Mouse (Mus musculus) left cerebral cortex, postnatal 10 days (tissue): ENCODE results near the gene Olfr1328. TPM values are rescaled to one million over a fixed set of nuclear protein-coding genes. Genes with fewer than 3 reads are reported as not detected.
"Not testable (repeated sequence)": the region's sequence is repeated elsewhere in the genome, so short reads cannot be mapped to it uniquely, and the experiment has no call there.

Experiments used
- DNase-seq, 2 experiments: peaks; one replicate each; pipeline ENCODE4 v3.0.0; 2021 to 2022; ENCODE audit warnings: low spot score in 2 of 2, mixed read lengths in 1 of 2; ENCODE audit errors: extremely low spot score in 1 of 2
- intact Hi-C: fragments of 180-260 bp; cut with DNase I; formaldehyde crosslinking; loops from one replicate; pipeline ENCODE4 v1.15.1; 2025
- total RNA-seq, 2 experiments: library from RNA; stranded (reverse); gene quantifications; 2 replicates each; pipeline ENCODE4 v1.2.3; 2021

The Olfr1328 gene
- not detected for total RNA-seq

- no peak for DNase-seq
- intact Hi-C loops: no loop called here
These were observed at the start of gene Olfr1328 for GRCm38 (mm10) chr4:118938512-118938911. Gene Olfr1328, minus strand, starts transcription at chr4:118938612.

GRCm38 (mm10) chr4:118985291-118985690 is 46.9 kb upstream of the Olfr1328 start:
- intact Hi-C loops: loop anchor here (5.0 kb wide), 1 partner anchor 338 kb away; no protein-coding TSS in a partner anchor
- DNase-seq: no peak

GRCm38 (mm10) chr4:118973281-118973680 is 34.9 kb upstream of the Olfr1328 start:
- intact Hi-C loops: no loop called here
- DNase-seq: no peak

- no peak for DNase-seq
- intact Hi-C loops: no loop called here
These were observed 29.3 kb upstream of the Olfr1328 start for GRCm38 (mm10) chr4:118967711-118968110.

GRCm38 (mm10) chr4:118961141-118961628 is 22.8 kb upstream of the Olfr1328 start, which contains the start of gene Lao1:
Gene Lao1, plus strand, starts transcription at chr4:118961578.
- intact Hi-C loops: no loop called here
- DNase-seq: peak in 1 of 2 experiments; percentile 33

GRCm38 (mm10) chr4:118958812-118959211 is 20.4 kb upstream of the Olfr1328 start:
- no peak for DNase-seq
- intact Hi-C loops: no loop called here

GRCm38 (mm10) chr4:118931326-118931725 is 7.1 kb downstream of the Olfr1328 start:
- DNase-seq, intact Hi-C loops: not testable (repeated sequence)

- DNase-seq, intact Hi-C loops: not testable (repeated sequence)
These were observed 21.0 kb downstream of the Olfr1328 start, which contains the start of gene Olfr1329 for GRCm38 (mm10) chr4:118917365-118917764. Gene Olfr1329, minus strand, starts transcription at chr4:118917465.

GRCm38 (mm10) chr4:118901981-118902380 is 36.4 kb downstream of the Olfr1328 start:
- intact Hi-C loops: no loop called here
- no peak for DNase-seq

- no peak for DNase-seq
- intact Hi-C loops: no loop called here
These were observed 50.1 kb downstream of the Olfr1328 start, which contains the start of gene Olfr1330 for GRCm38 (mm10) chr4:118888297-118888696. Gene Olfr1330, plus strand, starts transcription at chr4:118888597.

Other genes with a start within 250 kb of the Olfr1328 start
- not detected for gene Olfr1342, start 245.9 kb downstream of the Olfr1328 start, total RNA-seq
- gene Olfr1341, start 235.1 kb downstream of the Olfr1328 start, total RNA-seq: not detected
- gene Olfr1340, start 218.5 kb downstream of the Olfr1328 start, total RNA-seq: not detected
- not detected for gene Olfr1339, start 206.4 kb downstream of the Olfr1328 start, total RNA-seq
- gene Olfr1338, start 179.9 kb downstream of the Olfr1328 start, total RNA-seq: not detected
- not detected for gene Olfr1337, start 156.0 kb downstream of the Olfr1328 start, total RNA-seq
- gene Olfr1335, start 128.7 kb downstream of the Olfr1328 start, total RNA-seq: not detected
- not detected for gene Olfr1333, start 102.3 kb downstream of the Olfr1328 start, total RNA-seq
- gene Olfr1331, start 74.0 kb downstream of the Olfr1328 start, total RNA-seq: not detected
- gene Olfr1330, start 50.0 kb downstream of the Olfr1328 start, total RNA-seq: not detected
- gene Olfr1329, start 21.1 kb downstream of the Olfr1328 start, total RNA-seq: not detected
- gene Lao1, start 23.0 kb upstream of the Olfr1328 start, total RNA-seq: under 1 TPM in 1 of 2 experiments, not detected in 1; 0.92 TPM
- 10 to 100 TPM; 46.2 to 70.9 TPM for gene Slc2a1, start 170.1 kb upstream of the Olfr1328 start, total RNA-seq
- gene Zfp691, start 235.6 kb upstream of the Olfr1328 start, total RNA-seq: 1 to 10 TPM; 5.5 to 5.8 TPM